Mouse (Mus musculus) inflammation-experienced regulatory T-cells (primary cell): Measurements from ENCODE around the gene Olfr402. TPM values are rescaled to one million over a fixed set of nuclear protein-coding genes. Genes with fewer than 3 reads are reported as not detected.

Experiments
- polyA plus RNA-seq, 2 experiments: library from polyadenylated mRNA; unstranded; fragments of 100-300 nt; shearing (Covaris generic); gene quantifications; one replicate each; pipeline ENCODE4 v1.2.1; 2017

Olfr402 gene
- polyA plus RNA-seq: not detected

DNA sequence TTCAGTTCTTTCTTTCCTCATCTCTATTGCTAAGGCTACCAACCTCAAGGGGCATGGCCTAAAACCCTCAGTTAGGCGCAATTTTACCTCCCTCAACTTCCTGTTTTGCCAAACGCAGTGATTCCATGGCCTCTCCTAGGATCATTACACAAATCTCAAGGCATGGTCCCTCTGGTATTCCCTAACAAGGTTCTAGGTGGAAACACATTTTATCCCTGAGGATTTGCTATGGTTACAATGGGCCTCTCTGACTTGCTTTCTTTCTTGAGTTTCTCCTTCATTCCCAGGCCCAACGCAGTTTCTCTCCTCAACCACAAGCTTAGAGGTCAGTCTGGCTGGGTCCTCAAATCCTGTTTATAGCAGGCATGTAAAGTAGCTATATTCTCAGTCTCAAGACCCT, at the start of gene Olfr402:
Olfr402 (plus strand) TSS at position 301 of the 400 bp plus-strand sequence.

DNA sequence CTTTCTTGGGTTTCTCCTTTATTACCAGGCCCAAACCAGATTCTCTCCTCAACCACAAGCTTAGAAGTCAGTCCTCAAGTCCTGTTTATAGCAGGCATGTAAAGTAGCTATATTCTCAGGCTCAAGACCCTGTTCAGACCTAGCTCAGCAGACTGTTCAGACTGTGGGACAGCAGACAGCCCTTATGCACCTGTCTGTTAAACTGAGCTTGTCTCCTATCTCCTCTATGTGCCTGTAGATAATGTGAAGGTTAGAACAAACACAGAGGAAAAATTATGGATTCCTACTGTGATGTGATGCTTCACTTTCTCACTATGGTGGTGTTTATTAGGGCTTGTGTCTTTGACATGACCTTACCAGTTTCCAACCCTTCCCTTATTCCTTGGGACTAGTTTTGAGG, 39.9 kb upstream of the Olfr402 start, which contains the start of gene Olfr401:
Olfr401 (plus strand) TSS at position 301 of the 400 bp plus-strand sequence.

DNA sequence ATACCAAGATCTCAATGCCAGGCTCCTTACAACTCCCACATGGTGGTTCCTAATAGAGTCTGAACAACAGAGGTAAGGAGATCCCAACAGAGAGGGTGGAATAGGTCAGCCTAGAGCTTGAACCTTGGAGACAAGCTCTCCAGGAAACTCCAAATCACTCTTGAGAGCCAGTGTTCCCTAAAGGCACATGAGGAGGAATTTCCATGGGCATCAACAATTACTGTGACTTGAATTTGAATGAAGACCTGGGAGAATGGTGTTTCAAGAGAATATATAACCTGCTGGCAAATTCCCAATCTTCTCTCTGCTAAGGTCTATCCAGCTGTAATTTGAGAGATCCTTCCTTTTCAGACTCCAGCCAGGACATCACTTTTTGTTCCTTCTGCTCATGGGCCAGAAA, 32.6 kb downstream of the Olfr402 start, which contains the start of gene Olfr403:
Olfr403 (plus strand) TSS at position 301 of the 400 bp plus-strand sequence.

Other genes starting within 250 kb of the Olfr402 start
- not detected for gene Olfr395, start 244.2 kb upstream of the Olfr402 start, polyA plus RNA-seq
- 1 to 10 TPM in 1 of 2 experiments, under 1 TPM in 1; 0.96 to 1.5 TPM for gene Olfr23, start 216.9 kb upstream of the Olfr402 start, polyA plus RNA-seq
- not detected for gene Olfr397, start 192.7 kb upstream of the Olfr402 start, polyA plus RNA-seq
- under 1 TPM; 0.28 to 0.37 TPM for gene Olfr398, start 163.1 kb upstream of the Olfr402 start, polyA plus RNA-seq
- not detected for gene Olfr139, start 97.0 kb upstream of the Olfr402 start, polyA plus RNA-seq
- not detected for gene Olfr399, start 96.9 kb upstream of the Olfr402 start, polyA plus RNA-seq
- gene Zfp616, start 83.6 kb upstream of the Olfr402 start, polyA plus RNA-seq: under 1 TPM in 1 of 2 experiments, not detected in 1; 0.21 TPM
- not detected for gene Olfr401, start 39.8 kb upstream of the Olfr402 start, polyA plus RNA-seq
- not detected for gene Olfr403, start 32.7 kb downstream of the Olfr402 start, polyA plus RNA-seq
- gene Olfr43, start 57.9 kb downstream of the Olfr402 start, polyA plus RNA-seq: 1 to 10 TPM in 1 of 2 experiments, under 1 TPM in 1; 0.23 to 3.4 TPM
- under 1 TPM in 1 of 2 experiments, not detected in 1; 0.64 TPM for gene Olfr406, start 106.3 kb downstream of the Olfr402 start, polyA plus RNA-seq
- gene Olfr59, start 130.2 kb downstream of the Olfr402 start, polyA plus RNA-seq: under 1 TPM; 0.10 to 0.28 TPM
- gene Olfr410, start 184.5 kb downstream of the Olfr402 start, polyA plus RNA-seq: under 1 TPM; 0.14 to 0.38 TPM
- 1 to 10 TPM in 1 of 2 experiments, not detected in 1; 1.5 TPM for gene Olfr411, start 199.1 kb downstream of the Olfr402 start, polyA plus RNA-seq
- not detected for gene Olfr412, start 208.5 kb downstream of the Olfr402 start, polyA plus RNA-seq